Mouse (Mus musculus) liver, embryonic 11.5 days (tissue): ENCODE measurements around the gene Agap1. TPM values are rescaled to one million over a fixed set of nuclear protein-coding genes. Genes with fewer than 3 reads are reported as not detected.

Source experiments
- ATAC-seq: fragments of 200-750 bp; cut with Nextera tagmentation; replicated peaks from 2 replicates; pipeline ENCODE4 v1.8.0; 2017; ENCODE audit warnings: moderate number of reproducible peaks, mild to moderate bottlenecking, moderate TSS enrichment, moderate library complexity; ENCODE audit not compliant: low FRiP score
- DNase-seq: peaks from one replicate; pipeline ENCODE4 v3.0.0-alpha.2; 2017; ENCODE audit warnings: low spot score
- H3K27ac ChIP-seq: fragments of 300-500 bp; sonication (generic); 2 replicates; pipeline ENCODE4 v1.5.1; 2014; ENCODE audit warnings: mild to moderate bottlenecking, low read depth, low read length, control low read depth
- H3K27me3 ChIP-seq: fragments of 300-500 bp; sonication (generic); replicated peaks from 2 replicates; pipeline ENCODE4 v1.6.1; 2014; ENCODE audit warnings: low read length, mixed read lengths; ENCODE audit not compliant: control insufficient read depth, insufficient read depth
- H3K36me3 ChIP-seq: fragments of 300-500 bp; sonication (generic); 2 replicates; pipeline ENCODE4 v1.6.1; 2014; ENCODE audit warnings: mild to moderate bottlenecking, low read length, moderate library complexity, mixed read lengths; ENCODE audit not compliant: control insufficient read depth, insufficient read depth
- H3K4me1 ChIP-seq: fragments of 300-500 bp; sonication (generic); replicated peaks from 2 replicates; pipeline ENCODE4 v1.6.1; 2014; ENCODE audit warnings: low read length, mixed read lengths; ENCODE audit not compliant: control insufficient read depth, insufficient read depth
- H3K4me2 ChIP-seq: fragments of 300-500 bp; sonication (generic); 2 replicates; pipeline ENCODE4 v1.6.1; 2014; ENCODE audit warnings: mild to moderate bottlenecking, control low read depth, moderate library complexity
- H3K4me3 ChIP-seq: fragments of 300-500 bp; sonication (generic); 2 replicates; pipeline ENCODE4 v1.5.1; 2014; ENCODE audit warnings: low read depth, low read length, control low read depth
- H3K9ac ChIP-seq: fragments of 300-500 bp; sonication (generic); 2 replicates; pipeline ENCODE4 v1.6.1; 2014; ENCODE audit warnings: low read depth, low read length, control low read depth
- H3K9me3 ChIP-seq: fragments of 300-500 bp; sonication (generic); 2 replicates; pipeline ENCODE4 v1.6.1; 2016; ENCODE audit warnings: low read length, inconsistent platforms, mixed read lengths; ENCODE audit not compliant: control insufficient read depth
- WGBS: fragments of 180-500 bp; shearing (Covaris S2); extraction: QIAGEN DNeasy Blood & Tissue Kit; methylation state at CpG from one replicate; pipeline ENCODE4 v1.1.7; 2014; 5-methylcytosine and 5-hydroxymethylcytosine counted together
- polyA plus RNA-seq: library from polyadenylated mRNA; unstranded; fragments of >200 nt; fragmentation: Nextera tagmentation; extraction: Ambion mirVana; gene quantifications from 2 replicates; pipeline ENCODE4 v1.2.1, GENCODE M21; 2014

Agap1 gene
- polyA plus RNA-seq, 1 experiment from 2014 or later, result 4.6 TPM

DNA sequence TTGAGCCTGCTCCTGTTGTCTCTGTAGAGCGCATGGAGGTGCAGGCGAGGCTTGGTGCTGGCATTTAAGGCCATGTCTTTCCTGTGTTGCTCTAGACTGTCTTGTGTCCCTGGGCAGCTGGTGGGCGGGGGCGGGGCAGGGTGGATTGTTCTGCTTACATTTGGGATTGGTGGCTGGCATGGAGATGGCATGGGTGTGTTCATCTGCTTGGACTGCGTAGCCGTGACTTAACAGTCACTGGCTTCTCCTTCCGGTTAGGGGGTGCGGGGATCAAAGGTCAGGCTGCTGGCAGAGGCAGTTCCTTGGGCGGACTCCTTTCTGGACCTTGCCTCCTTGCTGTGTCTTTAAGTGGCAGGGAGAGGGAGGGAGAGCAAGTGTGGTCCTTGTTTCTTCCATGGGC lies 26.5 kb downstream of the Agap1 start:
- ATAC-seq (no peak), DNase-seq (no peak)
- Histone ChIP-seq H3K27ac (no peak overlapping the region), H3K27me3 (no peaks in the 10 kb centered on the region), H3K9ac (no peak overlapping the region), H3K36me3 (no peaks in the 10 kb centered on the region), H3K4me1 (peaks cover 9% of the 10 kb centered on the region), H3K4me2 (no peak overlapping the region), H3K9me3 (no peaks in the 10 kb centered on the region), H3K4me3 (no peak overlapping the region)
- 80% methylated on average over 9 of the region's 9 CpGs for WGBS

DNA sequence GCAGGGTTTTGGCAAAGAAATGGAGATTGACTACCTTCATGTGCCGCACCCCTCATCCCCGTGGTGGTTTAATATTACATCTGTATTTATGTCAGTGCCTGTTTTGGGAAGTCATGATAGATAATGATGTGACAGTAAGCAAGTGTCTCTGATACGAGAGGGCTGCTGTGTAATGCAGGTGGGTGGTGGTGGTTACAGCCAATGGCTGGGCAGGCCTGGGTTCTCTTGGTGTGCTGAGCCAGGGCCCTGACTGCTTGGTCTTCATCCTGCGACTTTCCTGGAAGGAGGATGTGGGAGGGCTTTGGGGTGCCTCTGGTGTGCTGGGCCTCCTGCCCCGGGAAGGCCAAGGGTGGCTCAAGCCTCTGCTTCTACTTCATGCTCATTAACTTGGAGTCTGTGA lies 28.2 kb downstream of the Agap1 start:
- DNase-seq, result no peak
- Histone ChIP-seq H3K27me3 (no peaks in the 10 kb centered on the region), H3K36me3 (no peaks in the 10 kb centered on the region), H3K9me3 (no peaks in the 10 kb centered on the region), H3K4me1 (peaks cover 9% of the 10 kb centered on the region), H3K9ac (no peak overlapping the region), H3K27ac (no peak overlapping the region), H3K4me2 (no peak overlapping the region), H3K4me3 (no peak overlapping the region)
- no peak for ATAC-seq
- 60% methylated on average over 5 of the region's 5 CpGs for WGBS

DNA sequence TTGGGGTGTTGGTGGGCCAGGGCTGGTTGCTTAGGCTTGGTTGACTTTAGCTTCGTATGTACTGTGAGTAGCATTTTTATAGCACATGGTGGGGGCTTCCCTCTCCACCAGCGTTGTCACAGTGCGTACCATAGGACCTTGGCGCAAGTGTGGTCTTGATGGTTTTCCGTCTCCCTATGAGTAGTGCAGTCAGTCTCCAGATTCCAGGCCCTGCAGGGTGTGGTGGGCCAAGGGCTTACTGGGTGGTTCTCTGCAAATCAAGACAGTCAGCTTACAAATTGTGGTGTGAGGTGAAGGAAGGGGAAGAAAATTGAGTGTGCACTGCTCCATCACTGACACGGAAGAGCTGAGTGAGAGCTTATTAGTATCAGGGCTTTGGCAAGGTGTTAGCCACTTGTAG lies 32.3 kb downstream of the Agap1 start:
- WGBS, result 88% methylated on average over 6 of the region's 6 CpGs
- no peak overlapping the region for H3K4me2 ChIP-seq

GRCm38 (mm10) chr1:89489111-89489971 lies 34.7 kb downstream of the Agap1 start:
- ATAC-seq (no peak), DNase-seq (no peak)
- Histone ChIP-seq H3K36me3 (no peaks in the 10 kb centered on the region), H3K27me3 (no peaks in the 10 kb centered on the region), H3K4me1 (no peaks in the 10 kb centered on the region; the same call in none of the 2 replicates), H3K27ac (no peak overlapping the region), H3K9me3 (no peaks in the 10 kb centered on the region), H3K9ac (no peak overlapping the region), H3K4me3 (no peak overlapping the region), H3K4me2 (no peak overlapping the region)
- WGBS, result 78% methylated on average over 17 of the region's 17 CpGs

More for the DNA sequence above, 32.3 kb downstream of the Agap1 start:
- no peak overlapping the region for H3K9ac ChIP-seq
- H3K4me1 ChIP-seq, result no peaks in the 10 kb centered on the region; the same call in none of the 2 replicates
- no peak for ATAC-seq
- DNase-seq, result no peak
- H3K27me3 ChIP-seq, result no peaks in the 10 kb centered on the region
- no peaks in the 10 kb centered on the region for H3K9me3 ChIP-seq
- H3K36me3 ChIP-seq, result no peaks in the 10 kb centered on the region
- no peak overlapping the region for H3K27ac ChIP-seq
- H3K4me3 ChIP-seq, result no peak overlapping the region

GRCm38 (mm10) chr1:89493177-89493576 lies 38.6 kb downstream of the Agap1 start:
- H3K9ac ChIP-seq, result no peak overlapping the region
- no peaks in the 10 kb centered on the region for H3K9me3 ChIP-seq
- no peaks in the 10 kb centered on the region for H3K27me3 ChIP-seq
- ATAC-seq (no peak), DNase-seq (no peak)
- no peak overlapping the region for H3K4me3 ChIP-seq
- H3K36me3 ChIP-seq, result no peaks in the 10 kb centered on the region
- no peaks in the 10 kb centered on the region; the same call in none of the 2 replicates for H3K4me1 ChIP-seq
- H3K4me2 ChIP-seq, result no peak overlapping the region
- no peak overlapping the region for H3K27ac ChIP-seq
- WGBS, result 83% methylated on average over 5 of the region's 5 CpGs

DNA sequence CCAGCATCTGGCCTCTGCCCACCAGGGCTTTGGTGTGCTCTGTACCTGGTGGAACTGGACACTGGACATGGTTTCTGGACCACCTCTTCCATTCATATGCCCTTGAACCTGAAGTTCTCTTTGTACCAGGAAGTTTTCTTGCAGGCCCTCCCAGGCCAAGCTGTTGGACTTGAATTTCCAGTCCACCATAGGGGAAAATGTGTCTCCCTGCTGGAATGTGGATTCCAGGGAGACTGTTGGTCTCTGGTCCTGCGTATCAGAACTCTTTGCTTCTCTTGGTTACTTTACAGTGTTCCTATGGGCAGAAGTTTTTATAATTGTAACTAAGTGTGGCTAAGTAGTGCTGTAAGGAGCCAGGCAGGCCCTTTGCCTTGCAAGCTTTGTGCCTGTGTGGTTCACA lies 40.2 kb downstream of the Agap1 start:
- Histone ChIP-seq H3K27ac (no peak overlapping the region), H3K27me3 (no peaks in the 10 kb centered on the region), H3K4me2 (no peak overlapping the region), H3K4me1 (peaks cover 2% of the 10 kb centered on the region; the same call in 1 of the 2 replicates), H3K4me3 (no peak overlapping the region), H3K36me3 (no peaks in the 10 kb centered on the region), H3K9me3 (no peaks in the 10 kb centered on the region), H3K9ac (no peak overlapping the region)
- DNase-seq (no peak), ATAC-seq (no peak)
- 73% methylated on average over 1 of the region's 1 CpGs for WGBS

GRCm38 (mm10) chr1:89496204-89496603 lies 41.6 kb downstream of the Agap1 start:
- Histone ChIP-seq H3K27me3 (no peaks in the 10 kb centered on the region), H3K9me3 (no peaks in the 10 kb centered on the region), H3K4me2 (no peak overlapping the region), H3K27ac (no peak overlapping the region), H3K4me3 (no peak overlapping the region), H3K4me1 (peaks cover 2% of the 10 kb centered on the region; the same call in 1 of the 2 replicates), H3K9ac (no peak overlapping the region), H3K36me3 (no peaks in the 10 kb centered on the region)
- WGBS, result 68% methylated on average over 7 of the region's 7 CpGs
- DNase-seq (no peak), ATAC-seq (no peak)

DNA sequence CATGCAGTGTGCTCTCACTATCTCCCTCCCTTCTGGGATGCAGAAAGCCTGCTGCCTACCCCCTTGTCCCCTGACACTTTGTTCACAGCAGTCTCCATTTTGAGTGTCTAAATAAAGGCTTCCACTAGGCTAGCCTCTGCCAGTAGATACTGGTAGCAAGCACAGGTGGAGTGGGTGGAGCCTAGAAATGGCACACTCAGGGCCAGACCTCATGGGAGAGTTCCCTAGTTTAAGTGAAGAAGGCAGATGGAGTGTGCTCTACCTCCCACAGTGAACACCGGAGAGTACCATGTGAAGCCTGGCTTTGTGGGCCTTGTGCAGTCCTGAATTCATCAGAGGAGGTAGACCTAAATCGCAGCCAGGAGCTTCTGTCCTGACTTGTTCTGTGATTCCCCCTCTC lies 46.3 kb downstream of the Agap1 start:
- WGBS, result 82% methylated on average over 2 of the region's 2 CpGs
- no peaks in the 10 kb centered on the region for H3K27me3 ChIP-seq
- H3K4me3 ChIP-seq, result no peak overlapping the region
- no peak for DNase-seq
- no peak overlapping the region for H3K9ac ChIP-seq
- no peak for ATAC-seq
- H3K36me3 ChIP-seq, result no peaks in the 10 kb centered on the region
- H3K9me3 ChIP-seq, result no peaks in the 10 kb centered on the region
- no peak overlapping the region for H3K4me2 ChIP-seq
- peaks cover 2% of the 10 kb centered on the region; the same call in 1 of the 2 replicates for H3K4me1 ChIP-seq
- H3K27ac ChIP-seq, result no peak overlapping the region

GRCm38 (mm10) chr1:89501346-89501745 lies 46.7 kb downstream of the Agap1 start:
- H3K4me1 ChIP-seq, result 0 out of 2 replicates have a peak, but pooled peaks cover 2% of the 10 kb centered on the region
- no peaks in the 10 kb centered on the region for H3K9me3 ChIP-seq
- no peak overlapping the region for H3K4me2 ChIP-seq
- H3K36me3 ChIP-seq, result no peaks in the 10 kb centered on the region
- WGBS, result 80% methylated on average over 4 of the region's 4 CpGs
- H3K27me3 ChIP-seq, result no peaks in the 10 kb centered on the region
- DNase-seq, result no peak
- no peak overlapping the region for H3K4me3 ChIP-seq
- no peak for ATAC-seq
- H3K27ac ChIP-seq, result no peak overlapping the region
- H3K9ac ChIP-seq, result no peak overlapping the region
